Mouse (Mus musculus) left cerebral cortex, adult 2 months (tissue): ENCODE measurements around the gene Slc1a7. TPM values are rescaled to one million over a fixed set of nuclear protein-coding genes. Genes with fewer than 3 reads are reported as not detected.

ENCODE experiments used
- DNase-seq, 2 experiments: peaks; one replicate each; pipeline ENCODE4 v3.0.0; 2021 to 2022; ENCODE audit warnings: low spot score in 2 of 2, mixed read lengths in 1 of 2; ENCODE audit errors: extremely low spot score in 1 of 2
- H3K27ac ChIP-seq: fragments of 200-600 bp; 2 replicates; pipeline ENCODE4 v1.8.1; 2022
- H3K4me3 ChIP-seq: fragments of 200-600 bp; 2 replicates; pipeline ENCODE4 v1.8.1; 2022
- CTCF ChIP-seq: fragments of 200-600 bp; IDR thresholded peaks from 2 replicates; pipeline ENCODE4 v1.8.1; 2022; ENCODE audit warnings: antibody characterized with exemption, mild to moderate bottlenecking, moderate library complexity
- intact Hi-C: fragments of 180-260 bp; cut with DNase I; formaldehyde crosslinking; loops from one replicate; pipeline ENCODE4 v1.15.1; 2025
- long read RNA-seq, 2 experiments: library from polyadenylated mRNA; stranded (forward); transcript quantifications; one replicate each; pipeline ENCODE4 v2.0.0; 2021; ENCODE audit warnings: borderline mapping rate in 2 of 2
- total RNA-seq, 2 experiments: library from RNA; stranded (reverse); gene quantifications; 2 replicates each; pipeline ENCODE4 v1.2.3; 2021

The Slc1a7 gene
- total RNA-seq: under 1 TPM; 0.43 to 0.94 TPM
- long read RNA-seq, experiment 1, partial matches to known transcripts: 0 of 1 reads
- long read RNA-seq, experiment 1, other reads (novel, unspliced or antisense): 1 of 1 reads
- long read RNA-seq, experiment 2: 0 reads

GRCm38 (mm10) chr4:107967966-107968682, at the start of gene Slc1a7:
Gene Slc1a7, plus strand, starts transcription at chr4:107968332.
- DNase-seq: no peak
- no peak for TF ChIP-seq CTCF
- H3K27ac ChIP-seq: no peak within 1 kb of the TSS
- intact Hi-C loops: no loop called here
- H3K4me3 ChIP-seq: no peak within 1 kb of the TSS

GRCm38 (mm10) chr4:107920336-107920735, 47.8 kb upstream of the Slc1a7 start:
- DNase-seq: no peak
- intact Hi-C loops: no loop called here
- TF ChIP-seq CTCF: no peak
- no peak overlapping the region for H3K4me3 ChIP-seq
- H3K27ac ChIP-seq: no peak overlapping the region

- no peak overlapping the region for H3K4me3 ChIP-seq
- no peak for DNase-seq
- TF ChIP-seq CTCF: no peak
- intact Hi-C loops: no loop called here
- no peak overlapping the region for H3K27ac ChIP-seq
Observed at GRCm38 (mm10) chr4:107921152-107921695, 46.9 kb upstream of the Slc1a7 start.

- no peak for DNase-seq
- H3K4me3 ChIP-seq: no peak overlapping the region
- H3K27ac ChIP-seq: no peak overlapping the region
- intact Hi-C loops: no loop called here
- no peak for TF ChIP-seq CTCF
Observed at GRCm38 (mm10) chr4:107921952-107922351, 46.2 kb upstream of the Slc1a7 start.

DNA sequence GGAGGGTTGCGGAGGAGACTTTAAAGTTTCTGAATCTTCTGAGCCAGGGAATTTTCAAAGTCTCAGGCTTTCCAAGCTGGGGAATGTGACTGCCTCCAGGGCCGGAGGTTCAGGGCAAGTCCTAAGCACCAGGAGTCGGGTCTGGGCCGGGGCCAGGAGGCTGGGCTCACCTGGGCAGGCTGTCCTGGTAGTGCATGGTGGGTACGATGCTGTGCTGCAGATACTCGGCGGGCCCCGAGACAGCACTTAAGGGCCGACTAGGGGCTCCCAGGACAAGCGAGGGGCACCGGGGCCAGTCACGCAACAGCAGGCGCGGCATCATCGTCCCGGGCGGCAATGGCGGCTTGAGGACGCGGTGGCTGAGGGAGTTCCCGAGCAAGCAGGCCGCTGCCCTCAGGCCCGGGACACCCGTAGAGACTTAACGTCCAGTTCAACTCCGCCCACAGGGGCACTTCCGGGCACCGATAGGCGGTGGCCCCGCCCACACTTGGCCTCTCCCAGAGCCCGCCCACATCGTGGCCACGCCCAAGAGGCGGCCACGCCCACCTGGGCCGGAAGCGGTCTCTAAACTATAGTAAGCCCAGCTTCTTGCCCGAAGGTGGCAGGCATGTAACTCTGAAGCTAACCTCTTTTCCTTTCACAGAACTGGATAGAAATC, 44.9 kb upstream of the Slc1a7 start, which contains the start of gene Cpt2:
Gene Cpt2, minus strand, starts transcription at position 466 of the 658 bp plus-strand sequence.
- H3K27ac ChIP-seq: peak within 1 kb of the TSS; percentile 82
- peak within 1 kb of the TSS; percentile 64 for H3K4me3 ChIP-seq
- TF ChIP-seq CTCF: no peak; the same call in none of the 2 replicates
- intact Hi-C loops: no loop called here
- peak; percentile 59 to 78 for DNase-seq

DNA sequence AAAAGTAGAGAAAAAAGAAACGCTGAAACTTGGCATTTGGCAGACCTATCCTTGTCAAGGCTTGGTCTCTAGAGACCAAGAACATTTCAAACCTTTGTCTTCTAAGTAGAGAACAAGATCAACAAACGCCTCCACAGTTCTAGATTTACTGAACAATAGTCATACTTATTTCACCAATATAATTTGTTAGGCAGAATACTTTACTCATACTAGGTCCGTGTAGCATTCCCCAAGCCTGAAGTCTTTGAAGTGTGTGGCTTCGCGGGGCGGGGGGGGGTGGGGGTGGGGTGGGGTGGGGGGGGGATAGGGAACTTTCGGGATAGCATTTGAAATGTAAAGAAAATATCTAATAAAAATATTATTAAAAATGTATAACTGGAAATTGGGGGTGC, 44.3 kb upstream of the Slc1a7 start:
- no peak for TF ChIP-seq CTCF
- DNase-seq: no peak
- intact Hi-C loops: no loop called here
- peak overlapping the region; percentile 64 for H3K4me3 ChIP-seq
- no peak overlapping the region for H3K27ac ChIP-seq

- Histone ChIP-seq H3K4me3 (no peak overlapping the region), H3K27ac (no peak overlapping the region)
- intact Hi-C loops: no loop called here
- no peak for TF ChIP-seq CTCF
- no peak for DNase-seq
Observed at GRCm38 (mm10) chr4:107928269-107928668, 39.9 kb upstream of the Slc1a7 start.

DNA sequence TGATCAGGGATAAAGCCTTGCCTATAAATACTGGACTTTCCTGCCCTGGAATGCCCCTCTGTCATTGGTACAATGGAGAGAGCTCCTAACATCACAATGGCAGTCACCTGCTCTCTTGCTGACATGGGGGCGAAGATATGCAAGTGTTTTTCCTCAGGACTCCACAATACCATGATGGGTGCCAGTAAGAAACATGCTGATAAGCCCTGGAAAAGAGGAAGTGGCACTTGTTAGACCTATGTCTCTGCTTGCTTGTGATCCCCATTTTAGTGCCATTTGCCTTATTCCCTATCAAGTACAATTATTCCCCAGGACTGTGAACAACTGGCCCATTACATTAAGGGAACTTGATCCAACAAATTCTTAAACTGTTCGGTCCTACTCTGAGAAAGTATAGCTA, 39.4 kb upstream of the Slc1a7 start:
- TF ChIP-seq CTCF: no peak
- Histone ChIP-seq H3K27ac (no peak overlapping the region), H3K4me3 (no peak overlapping the region)
- intact Hi-C loops: no loop called here
- DNase-seq: no peak

DNA sequence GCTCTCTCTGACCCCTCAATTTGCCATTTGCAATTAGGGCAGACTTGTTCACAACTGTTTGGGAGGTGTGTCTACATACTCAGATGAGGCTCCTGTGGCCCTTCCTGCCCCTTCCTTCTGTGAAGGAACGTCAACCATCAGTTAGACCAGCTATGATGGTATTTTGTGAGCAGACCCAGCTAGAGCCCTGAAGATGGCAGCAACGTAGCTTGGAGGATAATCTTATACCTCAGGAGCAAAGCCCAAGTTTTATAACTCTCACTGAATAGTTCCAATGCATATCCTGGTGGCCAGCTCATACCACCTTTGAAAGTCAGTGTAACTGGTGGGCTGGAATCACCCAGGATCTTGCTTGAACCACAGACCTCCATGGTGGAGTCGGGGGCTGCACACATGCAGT, 36.7 kb upstream of the Slc1a7 start:
- no peak for DNase-seq
- peak; percentile 41 for TF ChIP-seq CTCF
- Histone ChIP-seq H3K4me3 (no peak overlapping the region), H3K27ac (no peak overlapping the region)
- intact Hi-C loops: no loop called here

- TF ChIP-seq CTCF: no peak
- Histone ChIP-seq H3K4me3 (no peak overlapping the region), H3K27ac (no peak overlapping the region)
- DNase-seq: no peak
- intact Hi-C loops: no loop called here
Observed at GRCm38 (mm10) chr4:107933239-107933638, 34.9 kb upstream of the Slc1a7 start.

GRCm38 (mm10) chr4:107935254-107935653, 32.9 kb upstream of the Slc1a7 start:
- intact Hi-C loops: loop anchor here (5.0 kb wide), 2 partner anchors 82 to 392 kb away; partner anchors contain the start of gene Coa7
- no peak overlapping the region for H3K4me3 ChIP-seq
- TF ChIP-seq CTCF: no peak
- no peak overlapping the region for H3K27ac ChIP-seq
- no peak for DNase-seq

DNA sequence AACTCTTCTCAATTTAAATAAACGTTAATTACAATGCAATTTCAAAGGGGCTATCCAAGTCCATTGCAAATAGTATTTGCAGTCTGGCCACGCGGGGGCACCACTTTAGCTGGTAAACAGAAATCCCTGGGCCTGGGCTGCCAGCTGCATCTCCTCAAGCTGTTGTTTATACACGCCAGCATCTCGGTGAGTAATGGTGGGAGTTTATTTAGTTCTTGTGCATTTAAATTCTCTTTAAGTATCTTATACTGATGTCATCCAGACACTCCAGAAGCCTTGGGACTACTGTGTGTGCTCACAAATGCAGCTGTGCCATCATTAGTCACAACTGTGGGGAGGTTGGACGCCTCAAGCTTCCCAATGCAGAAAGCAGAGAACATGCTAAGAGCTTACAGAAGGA, 30.8 kb upstream of the Slc1a7 start:
- H3K4me3 ChIP-seq: no peak overlapping the region
- peak; percentile 73 for TF ChIP-seq CTCF
- intact Hi-C loops: loop anchor here (1.0 to 5.0 kb wide), 3 partner anchors 80 to 390 kb away; partner anchors contain the start of gene Coa7
- DNase-seq: peak; percentile 63 to 72
- peak overlapping the region; percentile 10; the same call in 1 of the 2 replicates for H3K27ac ChIP-seq
